Mouse (Mus musculus): Measurements from ENCODE around the gene Nbr1.
"Not testable (repeated sequence)": the region's sequence is repeated elsewhere in the genome, so short reads cannot be mapped to it uniquely, and the experiment has no call there.

The Nbr1 gene

GRCm38 (mm10) chr11:101582054-101583035 is 30.4 kb downstream of the Nbr1 start, which contains the start of gene Tmem106a:
Gene Tmem106a (plus strand): TSS chr11:101582242.
- intact Hi-C loops (cut with DNase I), result no loop called here

- intact Hi-C loops (cut with DNase I), result no loop called here
Measured at GRCm38 (mm10) chr11:101583205-101583604, 31.3 kb downstream of the Nbr1 start.

GRCm38 (mm10) chr11:101585031-101585430 is 33.1 kb downstream of the Nbr1 start:
- intact Hi-C loops (cut with DNase I), result not testable (repeated sequence)

GRCm38 (mm10) chr11:101585805-101586204 is 33.9 kb downstream of the Nbr1 start:
- intact Hi-C loops (cut with DNase I), result no loop called here

GRCm38 (mm10) chr11:101587676-101588075 is 35.7 kb downstream of the Nbr1 start:
- intact Hi-C loops (cut with DNase I), result no loop called here

GRCm38 (mm10) chr11:101588868-101589267 is 36.9 kb downstream of the Nbr1 start:
- intact Hi-C loops (cut with DNase I), result no loop called here

- intact Hi-C loops (cut with DNase I), result no loop called here
Measured at GRCm38 (mm10) chr11:101589444-101589843, 37.5 kb downstream of the Nbr1 start.

- intact Hi-C loops (cut with DNase I), result no loop called here
Measured at GRCm38 (mm10) chr11:101589989-101590624, 38.2 kb downstream of the Nbr1 start.

- intact Hi-C loops (cut with DNase I), result no loop called here
Measured at GRCm38 (mm10) chr11:101599156-101599555, 47.2 kb downstream of the Nbr1 start, which contains the start of gene Gm11634. Gene Gm11634 (minus strand): TSS chr11:101599256.

GRCm38 (mm10) chr11:101602491-101602890 is 50.5 kb downstream of the Nbr1 start:
- intact Hi-C loops (cut with DNase I), result no loop called here

- intact Hi-C loops (cut with DNase I), result no loop called here
Measured at GRCm38 (mm10) chr11:101604116-101604515, 52.2 kb downstream of the Nbr1 start.

- intact Hi-C loops (cut with DNase I), result not testable (repeated sequence)
Measured at GRCm38 (mm10) chr11:101604531-101605453, 52.8 kb downstream of the Nbr1 start.

GRCm38 (mm10) chr11:101607134-101607533 is 55.2 kb downstream of the Nbr1 start:
- intact Hi-C loops (cut with DNase I), result not testable (repeated sequence)

- intact Hi-C loops (cut with DNase I), result no loop called here
Measured at GRCm38 (mm10) chr11:101610445-101610844, 58.5 kb downstream of the Nbr1 start.

- intact Hi-C loops (cut with DNase I), result no loop called here
Measured at GRCm38 (mm10) chr11:101613596-101613995, 61.6 kb downstream of the Nbr1 start.

GRCm38 (mm10) chr11:101614116-101614515 is 62.2 kb downstream of the Nbr1 start:
- intact Hi-C loops (cut with DNase I), result no loop called here

- intact Hi-C loops (cut with DNase I), result no loop called here
Measured at GRCm38 (mm10) chr11:101615380-101615779, 63.4 kb downstream of the Nbr1 start.

- intact Hi-C loops (cut with DNase I), result no loop called here
Measured at GRCm38 (mm10) chr11:101616104-101616503, 64.2 kb downstream of the Nbr1 start.

GRCm38 (mm10) chr11:101616948-101617767 is 65.2 kb downstream of the Nbr1 start:
- intact Hi-C loops (cut with DNase I), result no loop called here

- intact Hi-C loops (cut with DNase I), result no loop called here
Measured at GRCm38 (mm10) chr11:101617849-101618248, 65.9 kb downstream of the Nbr1 start.

Data from adrenal gland (tissue).